31 mouse cellular contexts compared by ENCODE assay signal in genomic region chr1:60293921-60294320, GRCm38 (mm10).
"Had no signal": no experiment of that assay in that cellular context is flagged by ENCODE, and none has a peak within 500 bp of the region (broad histone marks: within the 10 kb centered on the region; RNA-seq: fewer than 3 reads in every experiment).

No protein-coding gene starts in this region.

- H3K27ac ChIP-seq: left cerebral cortex, adult 2 months; limb, embryonic 10.5 days; limb, embryonic 12.5 days; limb, embryonic 13.5 days; limb, embryonic 15.5 days; liver, embryonic 12.5 days; liver, embryonic 13.5 days; liver, embryonic 14.5 days; liver, embryonic 15.5 days; lung, embryonic 15.5 days; macrophage; midbrain, embryonic 10.5 days; midbrain, embryonic 12.5 days; midbrain, embryonic 13.5 days; midbrain, embryonic 15.5 days had no signal

- H3K27me3 ChIP-seq: limb, embryonic 12.5 days; limb, embryonic 13.5 days; limb, embryonic 15.5 days; liver, embryonic 12.5 days; liver, embryonic 13.5 days; liver, embryonic 15.5 days; lung, embryonic 15.5 days; megakaryocyte, embryonic 14.5 days; midbrain, embryonic 12.5 days; midbrain, embryonic 13.5 days; midbrain, embryonic 15.5 days had no signal

- H3K9me3 ChIP-seq: limb, embryonic 10.5 days; limb, embryonic 12.5 days; limb, embryonic 13.5 days; limb, embryonic 15.5 days; liver, embryonic 12.5 days; liver, embryonic 13.5 days; liver, embryonic 15.5 days; lung, embryonic 15.5 days; megakaryocyte, embryonic 14.5 days; midbrain, embryonic 10.5 days; midbrain, embryonic 12.5 days; midbrain, embryonic 13.5 days; midbrain, embryonic 15.5 days had no signal

- ATAC-seq: liver, embryonic 12.5 days; liver, postnatal 0 days; lung, postnatal 0 days; midbrain, embryonic 13.5 days; midbrain, embryonic 15.5 days; midbrain, embryonic 16.5 days had no signal

- DNase-seq: left cerebral cortex, postnatal 4 days; liver; liver, embryonic 13.5 days; liver, postnatal 0 days; lung, adult 18-20 months; lung, adult 2 months; lung, embryonic 14.5 days; lung, postnatal 10 days; lung, postnatal 14 days; lung, postnatal 36 days; lung, postnatal 4 days; midbrain, embryonic 14.5 days had no signal

- H3K9ac ChIP-seq: limb, embryonic 12.5 days; limb, embryonic 13.5 days; limb, embryonic 15.5 days; liver, embryonic 12.5 days; liver, embryonic 13.5 days; liver, embryonic 14.5 days; liver, embryonic 15.5 days; liver, postnatal 0 days; lung, embryonic 14.5 days; lung, embryonic 15.5 days; midbrain, embryonic 12.5 days; midbrain, embryonic 13.5 days; midbrain, embryonic 15.5 days had no signal

- H3K4me3 ChIP-seq: left cerebral cortex, adult 2 months; limb, embryonic 10.5 days; limb, embryonic 12.5 days; limb, embryonic 13.5 days; limb, embryonic 15.5 days; liver, embryonic 12.5 days; liver, embryonic 13.5 days; liver, embryonic 15.5 days; lung, embryonic 15.5 days; megakaryocyte, embryonic 14.5 days; midbrain, embryonic 10.5 days; midbrain, embryonic 12.5 days; midbrain, embryonic 13.5 days; midbrain, embryonic 15.5 days; myocyte had no signal

- H3K4me1 ChIP-seq: limb, embryonic 10.5 days; limb, embryonic 12.5 days; limb, embryonic 13.5 days; limb, embryonic 15.5 days; liver, embryonic 12.5 days; liver, embryonic 13.5 days; liver, embryonic 15.5 days; lung, embryonic 15.5 days; midbrain, embryonic 10.5 days; midbrain, embryonic 12.5 days; midbrain, embryonic 13.5 days; midbrain, embryonic 15.5 days had no signal

- H3K4me2 ChIP-seq: limb, embryonic 12.5 days; limb, embryonic 13.5 days; limb, embryonic 15.5 days; liver, embryonic 12.5 days; liver, embryonic 13.5 days; liver, embryonic 15.5 days; lung, embryonic 14.5 days; lung, embryonic 15.5 days; midbrain, embryonic 11.5 days; midbrain, embryonic 12.5 days; midbrain, embryonic 13.5 days; midbrain, embryonic 15.5 days had no signal
